Comparison of ENCODE assay signal across 8 mouse cellular contexts in genomic region chr7:113774039-113774438, GRCm38 (mm10). TPM values are rescaled to one million over a fixed set of nuclear protein-coding genes. Genes with fewer than 3 reads are reported as not detected.
DNase-seq lines count a peak whose midpoint lies in the region; ATAC-seq and TF ChIP-seq lines count a peak whose summit lies in the region.

No protein-coding gene starts in this region.

- H3K36me3 ChIP-seq in E14TG2a.4 (ENCODE audit: insufficient read depth, low read length): no peaks in the 10 kb centered on the region
- no peaks in the 10 kb centered on the region for H3K36me3 ChIP-seq in embryonic facial prominence, embryonic 14.5 days (ENCODE audit: control insufficient read depth, insufficient read depth, low read length)
- peaks cover 22% of the 10 kb centered on the region for H3K36me3 ChIP-seq in midbrain, embryonic 10.5 days

- no peak overlapping the region for H3K4me3 ChIP-seq in E14TG2a.4 (replicated peaks; ENCODE audit: low read length)
- no peak overlapping the region for H3K4me3 ChIP-seq in embryonic facial prominence, embryonic 14.5 days (ENCODE audit: low read depth, low read length)
- H3K4me3 ChIP-seq in midbrain, embryonic 10.5 days: no peak overlapping the region

- peak; percentile 49 for TF ChIP-seq CTCF in E14TG2a.4 (conservative IDR thresholded peaks at IDR 0.05; ENCODE audit: low read length)

- H3K9ac ChIP-seq in embryonic facial prominence, embryonic 14.5 days (ENCODE audit: low read depth, low read length): no peak overlapping the region

- H3K9me3 ChIP-seq in E14TG2a.4 (ENCODE audit: low read length): no peaks in the 10 kb centered on the region
- peaks cover 5% of the 10 kb centered on the region; the same call in 1 of the 2 replicates for H3K9me3 ChIP-seq in embryonic facial prominence, embryonic 14.5 days (ENCODE audit: control insufficient read depth, low read length)
- H3K9me3 ChIP-seq in midbrain, embryonic 10.5 days (replicated peaks): no peaks in the 10 kb centered on the region

- DNase-seq in adrenal gland, postnatal 14 days: peak; percentile 76
- DNase-seq in embryonic facial prominence, embryonic 14.5 days (ENCODE audit: low spot score): peak; percentile 46
- peak; percentile 18 to 35 for DNase-seq in left cerebral cortex, postnatal 25 days (ENCODE audit: low spot score in 2 of 2)
- DNase-seq in midbrain, embryonic 10.5 days (ENCODE audit: low spot score): peak; percentile 66
- peak; percentile 7 for DNase-seq in spleen, adult 12 weeks (ENCODE audit: low spot score)

- peak; percentile 70 for ATAC-seq in embryonic facial prominence, embryonic 14.5 days (ENCODE audit: low read depth)
- ATAC-seq in hematopoietic stem cell, adult 5-6 weeks (replicated peaks in 1 of 2; ENCODE audit: insufficient read depth in 1 of 2, low FRiP score in 2 of 2, low TSS enrichment in 1 of 2, low read depth in 1 of 2, poor library complexity in 2 of 2, severe bottlenecking in 2 of 2): peak; percentile 65 to 81
- no peak for ATAC-seq in activated CD4-positive, CD25-positive, alpha-beta regulatory T cell, adult 4 months

- intact Hi-C loops in left cerebral cortex, postnatal 25 days (cut with DNase I): no loop called here

- H3K27me3 ChIP-seq in E14TG2a.4 (ENCODE audit: insufficient read depth, low read length): peaks cover 33% of the 10 kb centered on the region
- 0 out of 2 replicates have a peak, but pooled peaks cover 2% of the 10 kb centered on the region for H3K27me3 ChIP-seq in embryonic facial prominence, embryonic 14.5 days (replicated peaks; ENCODE audit: control insufficient read depth, insufficient read depth, low read length)
- peaks cover 10% of the 10 kb centered on the region for H3K27me3 ChIP-seq in midbrain, embryonic 10.5 days (ENCODE audit: low read depth, poor library complexity, severe bottlenecking)

- H3K4me1 ChIP-seq in E14TG2a.4 (replicated peaks; ENCODE audit: low read depth, low read length): peaks cover 16% of the 10 kb centered on the region
- H3K4me1 ChIP-seq in embryonic facial prominence, embryonic 14.5 days (ENCODE audit: control insufficient read depth, insufficient read depth, low read length): 0 out of 2 replicates have a peak, but pooled peaks cover 3% of the 10 kb centered on the region
- peaks cover 27% of the 10 kb centered on the region for H3K4me1 ChIP-seq in midbrain, embryonic 10.5 days

- 16% methylated on average over 7 of the region's 7 CpGs for WGBS in embryonic facial prominence, embryonic 14.5 days
- WGBS in midbrain, embryonic 10.5 days: 23% methylated on average over 7 of the region's 7 CpGs

- no peak overlapping the region for H3K4me2 ChIP-seq in embryonic facial prominence, embryonic 14.5 days (ENCODE audit: low read depth, low read length)

- no peak overlapping the region for H3K27ac ChIP-seq in embryonic facial prominence, embryonic 14.5 days (replicated peaks; ENCODE audit: low read depth, low read length)
- no peak overlapping the region for H3K27ac ChIP-seq in midbrain, embryonic 10.5 days (replicated peaks)

RNA-seq across cellular contexts. Expression of gene Spon1, which starts 8.2 kb away (rescaled TPM):
- 9.9 and 14.5 TPM in 2 replicates for total RNA-seq in adrenal gland, postnatal 14 days (2021)
- 30.5 and 30.8 TPM in 2 replicates for polyA plus RNA-seq in embryonic facial prominence, embryonic 14.5 days (2014; fragmentation: Nextera tagmentation; extraction: Ambion mirVana)
- total RNA-seq in hematopoietic stem cell, adult 5-6 weeks (2017): 0.19 TPM in 1 of 2 replicates, not detected in the other
- total RNA-seq in left cerebral cortex, postnatal 25 days (2021): 10 to 100 TPM; 35.6 to 38.3 TPM
- 73.1 and 75.6 TPM in 2 replicates for polyA plus RNA-seq in midbrain, embryonic 10.5 days (2016; fragmentation: Nextera tagmentation; extraction: Ambion mirVana)
- 1 to 10 TPM in 1 of 2 experiments, under 1 TPM in 1; 0.99 to 1.8 TPM for polyA plus RNA-seq in activated CD4-positive, CD25-positive, alpha-beta regulatory T cell, adult 4 months (2017; shearing (Covaris generic))

Comparison
In these comparisons a context has a peak if more than half of its experiments do, and no peak if none do; other contexts are left out.
1. DNase-seq: peak in every context shown above with its lines; median percentile 76 in adrenal gland, postnatal 14 days; 66 in midbrain, embryonic 10.5 days; 46 in embryonic facial prominence, embryonic 14.5 days; 26 in left cerebral cortex, postnatal 25 days; 7 in spleen, adult 12 weeks.